Mouse (Mus musculus) Patski (cell line): Measurements from ENCODE around the gene Snapc4. TPM values are rescaled to one million over a fixed set of nuclear protein-coding genes. Genes with fewer than 3 reads are reported as not detected.

Experiments used
- ATAC-seq: fragments of 100-300 bp; one replicate; pipeline ENCODE4 v1.8.0; 2021
- CTCF ChIA-PET: fragments of 350-600 bp; sonication (Branson Sonifier 250); formaldehyde crosslinking; loops from one replicate; lab custom pipeline; 2022; ENCODE audit warnings: inconsistent platforms; lab: Charles Lee
- POLR2A ChIA-PET: fragments of 350-600 bp; sonication (Branson Sonifier 250); formaldehyde crosslinking; loops from one replicate; lab custom pipeline; 2022; ENCODE audit warnings: antibody characterized with exemption, inconsistent platforms; lab: Charles Lee
- DNase-seq: peaks from one replicate; pipeline ENCODE4 v3.0.0-alpha.2; 2011; ENCODE audit warnings: low read depth, low spot score
- H3K27me3 ChIP-seq: fragments of 371-371 bp; one replicate; pipeline ENCODE4 v1.5.1; 2021
- CTCF ChIP-seq: fragments of 100-300 bp; IDR thresholded peaks from one replicate; pipeline ENCODE4 v1.5.1; 2021
- in situ Hi-C: fragments of 300-500 bp; cut with MboI; formaldehyde crosslinking; loops from 3 replicates; pipeline ENCODE4 v1.11.1; 2018; ENCODE audit warnings: low pct_unique_long_range_greater_than_20kb, mixed read lengths
- polyA plus RNA-seq: library from polyadenylated mRNA; unstranded; gene quantifications from one replicate; pipeline ENCODE4 v1.2.3, GENCODE M21; 2021

The Snapc4 gene
- polyA plus RNA-seq, 1 experiment from 2014 or later, result 32.7 TPM

- ChIA-PET CTCF (interaction anchor here (0.7 to 2.4 kb wide), 9 partner anchors 9 to 230 kb away, joined by 3 to 22 read pairs (median 4); partner anchors contain the start of genes Dnlz and Inpp5e), POLR2A (no interaction called here)
- ATAC-seq (peak; percentile 61), DNase-seq (no peak)
- no peaks in the 10 kb centered on the region for H3K27me3 ChIP-seq
- in situ Hi-C loops, result no loop called here
- no peak for TF ChIP-seq CTCF
Measured at GRCm38 (mm10) chr2:26325386-26326181, 54.9 kb downstream of the Snapc4 start.

GRCm38 (mm10) chr2:26324917-26325316 lies 55.5 kb downstream of the Snapc4 start:
- TF ChIP-seq CTCF, result no peak
- CTCF ChIA-PET, result interaction anchor here (1.3 to 2.4 kb wide), 6 partner anchors 8 to 84 kb away, joined by 3 to 22 read pairs (median 6); partner anchors contain the start of genes Dnlz and Inpp5e
- POLR2A ChIA-PET, result no interaction called here
- ATAC-seq, result no peak
- DNase-seq, result no peak
- no peaks in the 10 kb centered on the region for H3K27me3 ChIP-seq
- in situ Hi-C loops, result no loop called here

DNA sequence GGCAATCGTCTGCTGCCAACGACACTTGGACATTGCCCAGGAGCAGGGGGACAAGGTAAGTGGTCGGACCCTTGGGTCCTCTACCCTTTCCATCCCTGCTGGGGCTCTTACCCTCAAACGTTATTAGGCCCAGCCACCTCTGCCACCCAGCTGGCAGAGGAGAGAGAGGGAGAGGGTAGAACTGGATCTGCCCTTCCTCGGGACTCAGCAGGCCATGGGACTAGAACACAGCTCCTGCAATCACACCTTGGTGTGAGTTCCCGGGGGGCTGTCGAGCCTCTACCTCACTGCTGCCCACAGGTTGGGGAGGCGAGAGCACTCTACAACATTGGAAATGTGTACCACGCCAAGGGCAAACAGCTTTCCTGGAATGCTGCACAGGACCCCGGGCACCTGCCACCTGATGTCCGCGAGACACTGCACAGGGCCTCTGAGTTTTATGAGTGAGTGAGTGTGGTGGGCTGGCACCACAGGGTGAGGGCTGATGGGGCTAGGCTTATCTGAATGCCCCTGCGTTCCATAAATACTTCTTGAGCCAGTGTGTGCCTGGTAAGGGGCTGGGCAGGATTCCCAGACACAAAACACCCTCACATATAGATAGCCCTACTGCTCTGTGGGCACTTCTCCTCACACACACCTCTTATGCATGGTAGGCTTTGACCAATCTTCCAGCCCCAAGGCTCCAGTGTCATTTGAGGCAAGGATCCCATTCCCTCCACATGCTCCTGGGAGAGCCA lies 56.7 kb downstream of the Snapc4 start:
- DNase-seq (no peak), ATAC-seq (no peak)
- TF ChIP-seq CTCF, result no peak
- no peaks in the 10 kb centered on the region for H3K27me3 ChIP-seq
- POLR2A ChIA-PET, result no interaction called here
- CTCF ChIA-PET, result no interaction called here
- in situ Hi-C loops, result no loop called here

DNA sequence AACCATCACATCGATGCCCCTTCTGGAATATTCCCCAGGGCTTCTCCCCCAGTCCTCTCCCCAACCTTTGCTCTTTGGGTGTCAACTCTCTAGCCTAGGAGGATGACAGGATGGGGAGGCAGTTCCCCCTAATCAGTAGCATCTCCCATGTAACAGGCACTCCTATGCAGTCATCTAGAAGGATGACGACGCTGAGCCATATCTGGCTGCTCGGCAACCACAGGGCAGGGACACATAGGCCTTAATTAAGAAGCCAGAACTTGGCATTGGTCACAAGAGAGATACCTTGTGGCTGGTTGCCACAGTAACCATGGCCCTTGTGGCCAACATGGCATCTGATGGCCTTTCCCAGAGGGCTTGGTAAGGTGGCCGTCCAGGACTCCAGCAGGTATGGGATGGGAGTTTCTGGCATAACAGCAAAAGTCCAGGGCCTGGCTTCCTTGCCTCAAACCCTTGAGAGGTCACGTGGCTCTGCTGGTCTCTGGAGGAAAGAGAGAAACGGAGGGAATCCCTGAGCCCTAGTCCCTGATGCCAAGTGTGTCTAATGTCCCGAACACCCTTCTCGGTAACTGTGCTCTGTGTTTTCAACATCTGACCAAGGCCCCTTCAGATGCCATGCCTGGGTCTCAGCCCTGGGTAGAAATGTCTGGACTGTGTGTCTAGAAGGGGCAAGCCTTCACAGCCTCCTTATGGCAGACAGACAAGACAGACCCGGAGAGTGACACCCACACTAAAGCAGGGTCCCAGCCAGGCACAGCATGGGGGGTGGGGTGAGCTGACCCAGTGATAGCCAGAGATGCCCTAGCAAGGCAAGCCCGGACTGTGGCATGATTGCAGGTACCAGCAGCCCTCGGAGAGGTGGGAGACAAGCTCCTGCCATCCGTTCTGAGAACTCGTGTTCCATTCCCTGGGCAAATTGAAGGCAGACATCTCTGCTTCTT lies 59.9 kb downstream of the Snapc4 start:
- POLR2A ChIA-PET, result interaction anchor here (0.7 kb wide), 1 partner anchor 89 kb away, joined by 3 read pairs; no protein-coding TSS in a partner anchor
- in situ Hi-C loops, result no loop called here
- CTCF ChIA-PET, result no interaction called here
- H3K27me3 ChIP-seq, result no peaks in the 10 kb centered on the region
- ATAC-seq, result no peak
- no peak for DNase-seq
- no peak for TF ChIP-seq CTCF

DNA sequence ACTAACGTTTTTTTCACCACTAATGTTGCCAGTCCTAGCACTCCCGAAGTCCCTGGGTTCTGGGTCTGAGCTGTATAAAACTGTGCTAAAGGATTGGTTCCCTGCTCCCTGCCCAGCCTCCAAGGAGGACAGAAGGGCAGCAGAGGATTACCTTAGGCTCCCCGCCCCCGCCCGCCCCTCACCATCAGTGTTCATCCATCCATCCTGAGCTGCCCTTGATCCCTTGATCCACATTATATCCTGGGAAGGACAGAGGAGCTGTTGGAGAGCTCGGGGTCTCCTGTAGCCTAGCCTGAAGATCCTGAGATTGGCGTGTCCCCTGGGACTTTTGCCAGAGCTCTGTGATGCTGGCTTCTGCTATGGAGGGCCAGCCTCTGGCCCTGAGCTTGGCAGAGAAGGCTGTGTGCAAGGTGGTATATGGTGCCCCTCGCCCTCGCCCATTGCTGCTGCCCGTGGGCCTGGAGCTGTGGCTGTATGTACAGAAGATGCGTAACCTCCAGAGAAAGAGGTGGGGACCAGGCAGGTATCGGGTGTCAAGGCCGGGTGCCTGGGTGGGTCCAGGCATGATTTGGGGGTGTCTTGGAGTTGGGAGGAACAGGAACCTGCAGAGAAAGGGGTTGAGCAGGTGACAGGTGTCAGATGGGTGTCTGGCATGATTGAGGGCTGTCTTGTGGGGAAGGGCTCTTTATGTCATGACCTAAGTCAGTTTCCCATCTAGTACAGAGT lies 60.8 kb downstream of the Snapc4 start:
- no peak for ATAC-seq
- no peak for TF ChIP-seq CTCF
- DNase-seq, result no peak
- ChIA-PET CTCF (no interaction called here), POLR2A (interaction anchor here (0.7 to 1.6 kb wide), 2 partner anchors 33 to 90 kb away, joined by 3 to 4 read pairs; partner anchors contain the start of gene Dnlz)
- in situ Hi-C loops, result loop anchor here (10.0 kb wide), 1 partner anchor 245 kb away; no protein-coding TSS in a partner anchor
- no peaks in the 10 kb centered on the region for H3K27me3 ChIP-seq

GRCm38 (mm10) chr2:26319109-26319508 lies 61.3 kb downstream of the Snapc4 start:
- in situ Hi-C loops, result loop anchor here (10.0 kb wide), 1 partner anchor 246 kb away; no protein-coding TSS in a partner anchor
- ChIA-PET CTCF (no interaction called here), POLR2A (interaction anchor here (1.6 kb wide), 1 partner anchor 33 kb away, joined by 4 read pairs; the partner anchor contains the start of gene Dnlz)
- DNase-seq, result no peak
- no peaks in the 10 kb centered on the region for H3K27me3 ChIP-seq
- no peak for ATAC-seq
- TF ChIP-seq CTCF, result no peak

DNA sequence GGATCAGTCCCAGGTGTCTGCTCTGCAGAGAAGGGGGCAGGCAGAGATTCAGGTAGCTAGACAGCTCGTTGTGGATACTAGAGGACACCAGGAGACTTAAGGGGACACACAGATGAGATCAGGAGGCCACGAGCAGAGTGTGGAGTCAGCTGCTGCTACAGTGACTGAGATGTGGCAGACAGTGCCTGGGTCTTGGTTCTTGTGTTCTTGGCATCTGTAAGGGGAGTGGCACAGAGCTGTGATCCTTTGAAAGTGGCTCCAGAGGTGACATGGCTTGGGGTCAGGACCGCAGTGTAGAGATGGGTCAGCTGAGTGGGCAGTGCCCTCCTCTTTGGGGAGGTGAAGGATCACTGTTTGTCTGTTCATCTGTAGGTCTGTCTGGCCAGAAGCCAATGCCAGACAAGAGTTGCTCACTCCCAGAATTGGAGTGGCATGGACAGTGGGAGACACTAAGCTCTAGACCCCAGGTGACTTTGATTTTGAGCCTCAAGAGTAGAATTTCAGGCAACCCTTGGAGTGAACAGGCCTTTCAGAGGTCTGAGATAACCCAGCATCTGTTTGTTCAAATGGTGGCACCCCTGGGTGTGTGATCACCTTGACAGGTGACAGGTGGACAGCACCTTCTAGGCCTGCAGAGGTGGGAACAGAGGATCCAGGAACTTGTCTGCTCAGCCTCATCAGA lies 62.3 kb downstream of the Snapc4 start:
- TF ChIP-seq CTCF, result no peak
- in situ Hi-C loops, result loop anchor here (10.0 kb wide), 1 partner anchor 247 kb away; no protein-coding TSS in a partner anchor
- no peak for ATAC-seq
- POLR2A ChIA-PET, result interaction anchor here (1.6 kb wide), 1 partner anchor 34 kb away, joined by 4 read pairs; the partner anchor contains the start of gene Dnlz
- DNase-seq, result no peak
- H3K27me3 ChIP-seq, result no peaks in the 10 kb centered on the region
- CTCF ChIA-PET, result interaction anchor here (1.6 to 2.5 kb wide), 2 partner anchors 7 to 164 kb away, joined by 4 to 16 read pairs; no protein-coding TSS in a partner anchor

- in situ Hi-C loops, result loop anchor here (10.0 kb wide), 1 partner anchor 247 kb away; no protein-coding TSS in a partner anchor
- CTCF ChIA-PET, result interaction anchor here (1.5 to 2.5 kb wide), 4 partner anchors 8 to 163 kb away, joined by 4 to 16 read pairs (median 5); partner anchors contain the start of gene Inpp5e
- no peaks in the 10 kb centered on the region for H3K27me3 ChIP-seq
- POLR2A ChIA-PET, result no interaction called here
- TF ChIP-seq CTCF, result no peak
- ATAC-seq (no peak), DNase-seq (no peak)
Measured at GRCm38 (mm10) chr2:26317371-26317770, 63.1 kb downstream of the Snapc4 start.
